Mouse (Mus musculus): ENCODE results near the gene Mettl7b.
A peak's percentile ranks its signal among the peaks of the same experiment; 100 is the strongest.
"Not testable (repeated sequence)": the region's sequence is repeated elsewhere in the genome, so short reads cannot be mapped to it uniquely, and the experiment has no call there.

Mettl7b gene

GRCm38 (mm10) chr10:128960590-128961584, at the start of gene Mettl7b:
TSS of gene Mettl7b (minus strand) at chr10:128960988.
- no peak for DNase-seq (ENCODE audit: low spot score in 2 of 2)

GRCm38 (mm10) chr10:129010288-129010841, 49.6 kb upstream of the Mettl7b start, which contains the start of gene Olfr763:
TSS of gene Olfr763 (plus strand) at chr10:129010791.
- no peak for DNase-seq (ENCODE audit: low spot score in 2 of 2)

GRCm38 (mm10) chr10:129004032-129004920, 43.5 kb upstream of the Mettl7b start:
- no peak for DNase-seq (ENCODE audit: low spot score in 2 of 2)

- no peak for DNase-seq (ENCODE audit: low spot score in 2 of 2)
Observed at GRCm38 (mm10) chr10:128996523-128997040, 35.8 kb upstream of the Mettl7b start.

GRCm38 (mm10) chr10:128995796-128996195, 35.0 kb upstream of the Mettl7b start:
- no peak for DNase-seq (ENCODE audit: low spot score in 2 of 2)

GRCm38 (mm10) chr10:128990994-128991393, 30.2 kb upstream of the Mettl7b start:
- DNase-seq (ENCODE audit: low spot score in 2 of 2): no peak

- not testable (repeated sequence) for DNase-seq (ENCODE audit: low spot score in 2 of 2)
Observed at GRCm38 (mm10) chr10:128990129-128990850, 29.5 kb upstream of the Mettl7b start.

GRCm38 (mm10) chr10:128989131-128989530, 28.3 kb upstream of the Mettl7b start, which contains the start of gene Olfr9:
TSS of gene Olfr9 (plus strand) at chr10:128989431.
- not testable (repeated sequence) for DNase-seq (ENCODE audit: low spot score in 2 of 2)

- DNase-seq (ENCODE audit: low spot score in 2 of 2): no peak
Observed at GRCm38 (mm10) chr10:128980644-128981365, 20.0 kb upstream of the Mettl7b start.

GRCm38 (mm10) chr10:128977522-128978114, 16.8 kb upstream of the Mettl7b start:
- DNase-seq (ENCODE audit: low spot score in 2 of 2): peak; percentile 32 to 60

GRCm38 (mm10) chr10:128976395-128976794, 15.6 kb upstream of the Mettl7b start:
- no peak for DNase-seq (ENCODE audit: low spot score in 2 of 2)

- peak in 1 of 2 experiments; percentile 16 for DNase-seq (ENCODE audit: low spot score in 2 of 2)
Observed at GRCm38 (mm10) chr10:128972841-128973240, 12.1 kb upstream of the Mettl7b start.

- peak in 1 of 2 experiments; percentile 12 for DNase-seq (ENCODE audit: low spot score in 2 of 2)
Observed at GRCm38 (mm10) chr10:128970740-128971250, 10.0 kb upstream of the Mettl7b start.

- peak in 1 of 2 experiments; percentile 13 for DNase-seq (ENCODE audit: low spot score in 2 of 2)
Observed at GRCm38 (mm10) chr10:128968341-128968749, 7.6 kb upstream of the Mettl7b start.

GRCm38 (mm10) chr10:128965871-128966270, 5.1 kb upstream of the Mettl7b start:
- no peak for DNase-seq (ENCODE audit: low spot score in 2 of 2)

- DNase-seq (ENCODE audit: low spot score in 2 of 2): no peak
Observed at GRCm38 (mm10) chr10:128964961-128965360, 4.2 kb upstream of the Mettl7b start.

- DNase-seq (ENCODE audit: low spot score in 2 of 2): no peak
Observed at GRCm38 (mm10) chr10:128960142-128960541, 646 bp downstream of the Mettl7b start.

GRCm38 (mm10) chr10:128958340-128958739, 2.4 kb downstream of the Mettl7b start:
- DNase-seq (ENCODE audit: low spot score in 2 of 2): no peak

GRCm38 (mm10) chr10:128950208-128950887, 10.4 kb downstream of the Mettl7b start:
- no peak for DNase-seq (ENCODE audit: low spot score in 2 of 2)
